Mouse (Mus musculus): Measurements from ENCODE around the gene Mvb12b. TPM values are rescaled to one million over a fixed set of nuclear protein-coding genes. Genes with fewer than 3 reads are reported as not detected.

The Mvb12b gene
- total and polyA plus RNA-seq, 3 experiments: 22.8 to 23.3 TPM; not detected in 1

GRCm38 (mm10) chr2:33829870-33830269, 57.9 kb downstream of the Mvb12b start:
- TF ChIP-seq USF2 (IDR thresholded peaks at IDR 0.05; ENCODE audit: borderline replicate concordance in 1 of 2, insufficient read depth in 1 of 2, low read depth in 1 of 2, low read length in 2 of 2) (no peak), POLR2AphosphoS5 (IDR thresholded peaks at IDR 0.05; ENCODE audit: borderline replicate concordance, low read depth, low read length) (no peak), NELFE (IDR thresholded peaks at IDR 0.05; ENCODE audit: low read depth, low read length) (no peak), TCF12 (IDR thresholded peaks at IDR 0.05; ENCODE audit: low read depth, low read length) (no peak), POLR2A (IDR thresholded peaks at IDR 0.05; ENCODE audit: control insufficient read depth in 1 of 2, insufficient read depth in 1 of 2, low read depth in 1 of 2, low read length in 2 of 2, poor library complexity in 1 of 2) (no peak), CHD2 (IDR thresholded peaks at IDR 0.05; ENCODE audit: low read length) (no peak), MYB (IDR thresholded peaks at IDR 0.05; ENCODE audit: low read depth, low read length) (no peak), ZKSCAN1 (IDR thresholded peaks at IDR 0.05; ENCODE audit: low read depth, low read length) (no peak), MXI1 (IDR thresholded peaks at IDR 0.05; ENCODE audit: low read depth, low read length) (no peak), RAD21 (IDR thresholded peaks at IDR 0.05; ENCODE audit: low read depth, low read length) (no peak), ETS1 (IDR thresholded peaks at IDR 0.05; ENCODE audit: low read depth, low read length) (no peak), EP300 (IDR thresholded peaks at IDR 0.05; ENCODE audit: low read depth in 1 of 2, low read length in 2 of 2) (no peak), TBP (IDR thresholded peaks at IDR 0.05; ENCODE audit: low read depth, low read length) (no peak), POLR2AphosphoS2 (IDR thresholded peaks at IDR 0.05; ENCODE audit: low read length) (no peak)
- no peak overlapping the region for H3K9ac ChIP-seq (ENCODE audit: control insufficient read depth, low read depth, low read length, poor library complexity, severe bottlenecking)
- H3K27ac ChIP-seq (ENCODE audit: control insufficient read depth, low read depth, low read length): no peak overlapping the region
- no peaks in the 10 kb centered on the region for H3K4me1 ChIP-seq (ENCODE audit: control insufficient read depth in 1 of 2, insufficient read depth in 2 of 2, low read length in 2 of 2)
- H3K4me3 ChIP-seq (ENCODE audit: control insufficient read depth in 1 of 2, insufficient read depth in 1 of 2, low read depth in 2 of 2, low read length in 2 of 2): no peak overlapping the region
- no peak for DNase-seq (ENCODE audit: low read depth, low spot score)
- no peaks in the 10 kb centered on the region for H3K9me3 ChIP-seq (replicated peaks; ENCODE audit: insufficient read depth, low read length)
- no peaks in the 10 kb centered on the region; a peak in 1 of 4 replicates for H3K36me3 ChIP-seq (ENCODE audit: control insufficient read depth in 1 of 2, insufficient read depth in 2 of 2, low read length in 2 of 2)
- no peaks in the 10 kb centered on the region for H3K27me3 ChIP-seq (ENCODE audit: control insufficient read depth in 1 of 2, insufficient read depth in 2 of 2, low read length in 2 of 2)
- no peaks in the 10 kb centered on the region for H3K79me2 ChIP-seq (ENCODE audit: control insufficient read depth, insufficient read depth, low read length, poor library complexity)

GRCm38 (mm10) chr2:33826777-33827176, 61.0 kb downstream of the Mvb12b start:
- Histone ChIP-seq H3K4me3 (ENCODE audit: control insufficient read depth in 1 of 2, insufficient read depth in 1 of 2, low read depth in 2 of 2, low read length in 2 of 2) (no peak overlapping the region), H3K36me3 (ENCODE audit: control insufficient read depth in 1 of 2, insufficient read depth in 2 of 2, low read length in 2 of 2) (no peaks in the 10 kb centered on the region; a peak in 1 of 4 replicates), H3K27ac (ENCODE audit: control insufficient read depth, low read depth, low read length) (no peak overlapping the region), H3K27me3 (ENCODE audit: control insufficient read depth in 1 of 2, insufficient read depth in 2 of 2, low read length in 2 of 2) (no peaks in the 10 kb centered on the region), H3K4me1 (ENCODE audit: control insufficient read depth in 1 of 2, insufficient read depth in 2 of 2, low read length in 2 of 2) (no peaks in the 10 kb centered on the region), H3K9ac (ENCODE audit: control insufficient read depth, low read depth, low read length, poor library complexity, severe bottlenecking) (no peak overlapping the region), H3K9me3 (replicated peaks; ENCODE audit: insufficient read depth, low read length) (no peaks in the 10 kb centered on the region), H3K79me2 (ENCODE audit: control insufficient read depth, insufficient read depth, low read length, poor library complexity) (no peaks in the 10 kb centered on the region)
- DNase-seq (ENCODE audit: low read depth, low spot score): no peak
- no peak for TF ChIP-seq ZKSCAN1 (IDR thresholded peaks at IDR 0.05; ENCODE audit: low read depth, low read length)
- TF ChIP-seq JUND (IDR thresholded peaks at IDR 0.05; ENCODE audit: low read depth, low read length): no peak
- no peak for TF ChIP-seq MAFK (IDR thresholded peaks at IDR 0.05; ENCODE audit: borderline replicate concordance, low read depth, low read length)
- no peak for TF ChIP-seq MYB (IDR thresholded peaks at IDR 0.05; ENCODE audit: low read depth, low read length)
- no peak for TF ChIP-seq SIN3A (IDR thresholded peaks at IDR 0.05; ENCODE audit: low read length)
- TF ChIP-seq USF2 (IDR thresholded peaks at IDR 0.05; ENCODE audit: borderline replicate concordance in 1 of 2, insufficient read depth in 1 of 2, low read depth in 1 of 2, low read length in 2 of 2): no peak
- TF ChIP-seq ZNF384 (IDR thresholded peaks at IDR 0.05; ENCODE audit: low read depth, low read length): no peak
- no peak for TF ChIP-seq ZMIZ1 (IDR thresholded peaks at IDR 0.05; ENCODE audit: low read depth, low read length)
- TF ChIP-seq MAX (IDR thresholded peaks at IDR 0.05; ENCODE audit: low read length): no peak
- TF ChIP-seq POLR2AphosphoS2 (IDR thresholded peaks at IDR 0.05; ENCODE audit: low read length): no peak
- TF ChIP-seq TBP (IDR thresholded peaks at IDR 0.05; ENCODE audit: low read depth, low read length): no peak
- TF ChIP-seq MYC (IDR thresholded peaks at IDR 0.05; ENCODE audit: low read depth, low read length): no peak
- TF ChIP-seq TAL1 (IDR thresholded peaks at IDR 0.05; ENCODE audit: low read length): no peak
- TF ChIP-seq POLR2AphosphoS5 (IDR thresholded peaks at IDR 0.05; ENCODE audit: borderline replicate concordance, low read depth, low read length): no peak
- no peak for TF ChIP-seq ELF1 (IDR thresholded peaks at IDR 0.05; ENCODE audit: low read depth, low read length)
- no peak for TF ChIP-seq E2F4 (IDR thresholded peaks at IDR 0.05; ENCODE audit: borderline replicate concordance, low read depth, low read length)
- TF ChIP-seq GATA1 (IDR thresholded peaks at IDR 0.05; ENCODE audit: low read depth, low read length): no peak
- no peak for TF ChIP-seq TCF12 (IDR thresholded peaks at IDR 0.05; ENCODE audit: low read depth, low read length)
- no peak for TF ChIP-seq MXI1 (IDR thresholded peaks at IDR 0.05; ENCODE audit: low read depth, low read length)
- TF ChIP-seq RAD21 (IDR thresholded peaks at IDR 0.05; ENCODE audit: low read depth, low read length): no peak

Data from MEL (cell line).